Mouse (Mus musculus) liver, adult 2 months (tissue): Measurements from ENCODE around the gene Myzap.

Experiments used
- CTCF ChIP-seq: fragments of 200-500 bp; IDR thresholded peaks from 2 replicates; pipeline ENCODE4 v1.5.1; 2011; ENCODE audit warnings: low read depth, low read length, control low read depth
- POLR2A ChIP-seq: fragments of 200-500 bp; IDR thresholded peaks from 2 replicates; pipeline ENCODE4 v1.6.1; 2011; ENCODE audit warnings: low read length, control low read depth; ENCODE audit not compliant: insufficient read depth; ENCODE audit errors: extremely low read depth

DNA sequence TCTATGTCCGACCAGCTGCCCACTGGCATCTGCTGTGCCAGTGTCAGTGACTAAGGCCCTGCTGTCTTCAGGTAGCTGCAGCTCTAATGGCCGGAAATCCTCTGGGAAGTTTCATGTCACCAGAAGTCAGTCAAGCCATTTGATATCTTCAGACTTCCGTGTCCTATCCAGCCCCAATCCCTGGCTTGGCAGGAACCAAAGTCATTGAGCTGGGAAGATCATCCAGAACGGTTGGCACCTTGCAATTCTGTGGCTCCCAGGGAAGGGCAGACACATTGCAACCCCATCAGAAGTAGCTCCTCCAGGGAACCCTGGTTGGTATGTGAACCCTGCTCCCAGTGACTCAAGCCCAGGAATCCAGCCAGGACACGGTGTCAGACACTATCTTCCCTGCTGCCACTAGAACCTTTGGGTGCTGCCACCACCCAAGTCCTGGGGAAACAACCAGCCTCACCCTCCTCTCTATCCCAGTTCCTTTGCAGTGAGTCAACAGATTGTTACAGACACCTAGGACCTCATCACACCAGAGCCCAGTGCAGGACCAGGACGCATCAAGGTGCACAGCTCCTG, 18.3 kb downstream of the Myzap start:
- TF ChIP-seq POLR2A (no peak), CTCF (no peak)
